Mouse (Mus musculus): ENCODE results near the gene Col16a1.

Gene Col16a1

GRCm38 (mm10) chr4:130084331-130084945, 36.8 kb downstream of the Col16a1 start:
- peak; percentile 24 for DNase-seq (ENCODE audit: low read depth, low spot score)

DNA sequence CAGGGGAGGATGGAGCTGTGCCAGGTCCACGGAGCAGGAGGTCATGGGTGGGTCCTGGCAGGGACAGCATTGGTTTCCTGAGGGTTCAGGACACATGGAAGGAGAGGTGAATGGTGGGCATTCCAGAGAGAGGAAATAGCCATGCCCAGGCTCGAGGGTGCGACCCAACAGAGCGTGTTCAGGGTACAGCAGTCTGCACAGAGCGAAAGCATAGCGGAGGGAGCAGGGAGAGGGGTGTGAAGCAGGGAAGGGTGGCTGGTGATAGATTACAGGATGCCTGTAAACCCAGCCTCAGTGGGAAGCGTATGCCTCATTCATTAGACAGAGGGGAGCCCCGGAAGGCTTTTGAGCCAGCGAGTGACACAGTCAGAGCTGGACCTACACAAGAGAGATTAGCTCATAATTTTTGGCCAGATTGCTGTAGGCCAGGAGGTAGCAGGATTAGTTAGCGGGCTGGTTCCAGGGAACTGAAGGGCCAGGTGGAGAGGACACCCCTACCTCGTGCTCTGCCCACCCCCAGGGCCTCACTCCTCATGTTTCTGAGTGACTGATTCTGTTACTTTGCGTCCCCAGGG, 37.7 kb downstream of the Col16a1 start:
- DNase-seq (ENCODE audit: low read depth, low spot score), result no peak

GRCm38 (mm10) chr4:130087293-130087692, 39.7 kb downstream of the Col16a1 start:
- DNase-seq (ENCODE audit: low read depth, low spot score), result peak; percentile 74

GRCm38 (mm10) chr4:130095137-130095536, 47.5 kb downstream of the Col16a1 start:
- DNase-seq (ENCODE audit: low read depth, low spot score), result no peak

- no peak for DNase-seq (ENCODE audit: low read depth, low spot score)
Measured at GRCm38 (mm10) chr4:130101183-130101582, 53.5 kb downstream of the Col16a1 start.

DNA sequence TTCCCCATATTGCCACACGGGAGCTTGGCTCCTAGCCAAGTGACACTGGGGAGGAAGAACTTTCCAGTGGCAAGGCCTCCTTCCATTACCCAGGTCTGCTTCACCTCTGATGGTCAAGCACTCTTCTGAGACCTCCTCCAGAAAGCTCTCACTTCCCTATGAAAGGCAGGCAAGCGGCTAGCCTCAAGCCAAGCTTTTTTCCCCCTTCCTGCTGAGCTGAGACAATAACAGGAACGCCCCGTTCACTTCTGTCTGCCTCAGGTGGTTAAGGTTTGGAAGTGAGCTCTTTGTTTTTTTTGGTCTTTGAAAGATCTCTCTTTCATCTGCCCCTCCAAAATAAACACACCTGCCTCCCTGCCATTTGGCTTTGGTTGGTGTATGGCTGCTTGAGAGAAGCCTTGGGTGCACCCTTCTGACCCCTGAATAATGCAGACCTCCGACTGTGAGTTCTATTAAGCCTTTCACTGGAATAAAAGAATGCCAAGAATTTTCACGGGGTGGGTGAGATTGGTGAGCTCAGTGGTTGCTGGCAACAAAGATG, 54.5 kb downstream of the Col16a1 start, which contains the start of gene Pef1:
Gene Pef1, plus strand, starts transcription at position 448 of the 541 bp plus-strand sequence.
- no peak for DNase-seq (ENCODE audit: low read depth, low spot score)

- no peak for DNase-seq (ENCODE audit: low read depth, low spot score)
Measured at GRCm38 (mm10) chr4:130103632-130104031, 56.0 kb downstream of the Col16a1 start.

DNA sequence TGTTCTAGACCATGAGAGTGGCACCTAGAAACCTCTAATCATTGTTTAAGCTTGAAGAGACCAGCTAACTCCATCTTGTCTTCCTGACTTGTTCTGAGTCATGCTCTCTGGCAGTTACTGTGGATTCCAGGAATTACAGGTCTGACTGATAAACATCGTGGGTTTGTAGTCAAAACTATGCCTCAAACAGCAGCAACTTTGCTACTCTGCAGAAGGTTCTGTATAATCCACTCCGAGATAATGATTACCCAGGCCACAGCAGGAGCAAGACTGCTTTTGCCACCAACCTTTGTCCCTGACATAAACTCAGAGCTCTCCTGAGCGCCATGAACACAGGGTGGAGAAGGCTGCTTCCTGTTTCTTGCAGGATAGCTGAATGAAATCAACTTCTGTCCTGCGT, 56.9 kb downstream of the Col16a1 start:
- DNase-seq (ENCODE audit: low read depth, low spot score), result no peak

DNA sequence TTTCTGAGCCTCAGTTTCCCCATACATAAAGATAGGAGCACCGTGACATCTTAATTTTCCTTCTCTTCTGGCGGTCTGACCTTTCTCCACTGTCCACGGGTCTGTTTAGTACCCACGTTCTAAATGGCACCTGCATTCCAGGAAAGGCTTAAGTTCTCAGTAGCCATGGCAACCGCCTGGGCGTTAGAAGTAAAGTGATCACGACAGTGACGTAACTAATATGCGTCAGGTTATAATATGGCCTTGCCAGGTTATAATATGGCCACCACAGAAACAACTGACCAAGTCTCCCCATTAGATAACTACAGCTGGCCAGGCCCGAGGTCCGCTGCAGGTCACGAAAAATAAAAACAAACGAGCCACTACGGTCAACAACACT, 59.4 kb downstream of the Col16a1 start:
- no peak for DNase-seq (ENCODE audit: low read depth, low spot score)

GRCm38 (mm10) chr4:130107444-130108131, 59.9 kb downstream of the Col16a1 start:
- peak; percentile 99 for DNase-seq (ENCODE audit: low read depth, low spot score)

DNA sequence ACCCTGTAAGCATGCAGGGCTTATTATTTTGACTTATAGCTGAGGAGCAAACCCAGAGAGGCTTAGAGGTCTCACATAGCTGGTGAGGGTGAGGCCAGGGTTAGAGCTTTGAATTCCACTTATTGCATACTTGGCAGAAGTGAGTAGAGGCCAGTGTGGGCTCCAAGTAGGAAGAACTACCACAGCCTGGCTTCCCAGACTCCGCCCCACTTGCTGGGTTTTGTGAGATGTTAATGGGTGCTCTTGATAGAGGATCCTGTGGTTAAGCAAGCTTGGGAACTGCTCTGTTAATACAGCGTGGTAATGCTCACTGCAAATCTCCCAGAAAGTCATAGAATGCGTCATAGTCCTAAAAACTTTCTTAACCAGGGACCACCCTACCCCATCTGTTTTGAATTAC, 61.3 kb downstream of the Col16a1 start:
- DNase-seq (ENCODE audit: low read depth, low spot score), result no peak

- DNase-seq (ENCODE audit: low read depth, low spot score), result no peak
Measured at GRCm38 (mm10) chr4:130109666-130110065, 62.0 kb downstream of the Col16a1 start.

DNA sequence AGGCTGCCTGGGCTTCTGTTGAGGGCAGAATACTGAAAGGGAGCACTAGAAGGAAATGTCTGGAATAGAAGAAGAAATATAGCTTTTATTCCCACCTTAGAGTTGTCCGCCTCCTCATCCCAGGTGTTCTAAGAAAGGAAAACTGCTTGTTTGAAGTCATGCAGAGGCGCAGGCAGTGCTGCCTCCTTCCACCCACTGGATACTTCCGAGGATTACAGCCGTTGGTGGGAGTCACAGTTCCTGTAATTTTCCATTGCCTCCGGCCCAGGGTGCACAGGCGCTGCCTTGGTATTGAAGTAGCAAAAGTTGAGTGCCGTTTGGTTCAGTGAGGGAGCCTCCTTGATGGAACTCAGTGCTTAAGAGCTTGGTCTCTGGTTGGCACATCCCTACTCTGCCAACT, 62.5 kb downstream of the Col16a1 start:
- DNase-seq (ENCODE audit: low read depth, low spot score), result no peak

DNA sequence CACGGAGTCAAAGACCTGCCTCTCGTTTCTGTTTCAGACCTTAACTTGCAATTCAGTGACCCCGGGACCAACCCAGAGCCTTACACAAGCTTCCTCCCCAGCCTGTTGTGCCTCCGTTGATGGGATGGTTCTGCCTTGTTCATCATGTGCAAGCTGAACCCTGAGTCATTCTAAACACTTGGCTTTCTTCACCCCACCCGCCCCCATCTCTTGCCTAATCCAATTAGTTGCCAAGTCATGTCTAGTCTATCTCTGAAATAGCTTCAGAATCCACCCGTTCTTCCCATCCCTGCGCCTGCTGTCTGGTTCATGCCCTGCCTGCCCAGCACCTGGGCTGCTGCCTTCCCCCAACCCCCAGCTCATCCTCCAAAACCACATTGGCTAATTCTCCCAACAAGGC, 64.7 kb downstream of the Col16a1 start:
- peak; percentile 62 for DNase-seq (ENCODE audit: low read depth, low spot score)

- no peak for DNase-seq (ENCODE audit: low read depth, low spot score)
Measured at GRCm38 (mm10) chr4:130112732-130113131, 65.1 kb downstream of the Col16a1 start.

DNA sequence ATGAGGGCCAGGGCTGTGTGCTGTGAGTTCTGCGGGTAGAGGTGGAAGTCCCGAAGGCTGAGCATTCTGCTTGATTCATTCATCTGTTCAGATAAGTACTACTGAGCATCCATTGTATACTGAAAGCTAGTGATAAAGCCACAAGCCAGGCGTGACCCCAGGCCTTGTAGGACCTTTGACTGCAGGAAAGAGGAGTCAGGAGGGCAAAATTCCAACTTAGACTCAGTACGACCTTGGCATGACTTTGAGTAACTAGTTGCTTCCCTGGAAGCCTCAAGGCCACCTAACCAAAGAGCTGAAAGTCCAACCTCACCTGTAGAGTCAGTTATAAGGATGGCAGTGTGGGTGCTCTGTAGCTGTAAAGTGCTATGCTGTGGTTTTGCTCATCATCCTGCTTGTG, 73.1 kb downstream of the Col16a1 start:
- no peak for DNase-seq (ENCODE audit: low read depth, low spot score)

- no peak for DNase-seq (ENCODE audit: low read depth, low spot score)
Measured at GRCm38 (mm10) chr4:130121560-130121959, 73.9 kb downstream of the Col16a1 start.

GRCm38 (mm10) chr4:130123020-130123419, 75.4 kb downstream of the Col16a1 start:
- DNase-seq (ENCODE audit: low read depth, low spot score), result no peak

DNA sequence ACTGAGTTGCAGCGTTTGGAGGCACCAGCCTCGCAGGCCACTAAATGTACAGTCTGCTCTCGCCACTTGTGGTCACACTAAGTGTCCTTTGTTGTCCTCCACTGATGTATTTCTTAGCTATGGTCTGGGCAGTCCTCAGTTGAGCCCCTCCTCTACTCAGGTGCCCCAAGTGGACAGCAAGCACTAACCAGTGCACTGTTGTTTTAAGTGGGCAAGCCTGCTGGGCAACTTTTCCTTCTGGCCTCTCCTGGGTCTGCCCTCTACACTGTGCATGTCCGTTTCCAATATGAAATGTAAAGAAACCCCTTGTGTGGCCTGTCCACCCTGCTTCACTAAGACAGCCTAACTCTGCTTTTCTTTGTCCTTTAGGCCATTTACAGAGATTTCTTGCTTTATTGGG, 76.5 kb downstream of the Col16a1 start:
- no peak for DNase-seq (ENCODE audit: low read depth, low spot score)

GRCm38 (mm10) chr4:130125164-130125563, 77.5 kb downstream of the Col16a1 start:
- no peak for DNase-seq (ENCODE audit: low read depth, low spot score)

GRCm38 (mm10) chr4:130125935-130126334, 78.3 kb downstream of the Col16a1 start:
- DNase-seq (ENCODE audit: low read depth, low spot score), result no peak

GRCm38 (mm10) chr4:130128907-130129306, 81.3 kb downstream of the Col16a1 start:
- DNase-seq (ENCODE audit: low read depth, low spot score), result no peak

GRCm38 (mm10) chr4:130130082-130130481, 82.4 kb downstream of the Col16a1 start:
- DNase-seq (ENCODE audit: low read depth, low spot score), result no peak
